Mouse (Mus musculus): ENCODE data around the gene Phf21b.

- TF ChIP-seq CTCF (IDR thresholded peaks at IDR 0.05; ENCODE audit: control insufficient read depth, insufficient read depth, insufficient replicate concordance, low read depth, low read length) (no peak), POLR2A (IDR thresholded peaks at IDR 0.05; ENCODE audit: control insufficient read depth, low read depth, low read length) (no peak)
These were observed at the start of gene Phf21b for GRCm38 (mm10) chr15:84856006-84856995.

Measured in testis, adult 2 months (tissue).